Mouse (Mus musculus) embryonic facial prominence, embryonic 15.5 days (tissue): ENCODE measurements around the gene Kif16b. TPM values are rescaled to one million over a fixed set of nuclear protein-coding genes. Genes with fewer than 3 reads are reported as not detected.
"Not testable (repeated sequence)": the region's sequence is repeated elsewhere in the genome, so short reads cannot be mapped to it uniquely, and the experiment has no call there.

Experiments used
- ATAC-seq: fragments of 200-750 bp; cut with Nextera tagmentation; 2 replicates; pipeline ENCODE4 v1.8.0; 2017; ENCODE audit warnings: low read depth, moderate TSS enrichment; ENCODE audit not compliant: insufficient number of reproducible peaks, low FRiP score, low TSS enrichment
- H3K27ac ChIP-seq: fragments of 300-500 bp; sonication (generic); replicated peaks from 2 replicates; pipeline ENCODE4 v1.5.1; 2015; ENCODE audit warnings: mild to moderate bottlenecking, inconsistent platforms
- H3K27me3 ChIP-seq: fragments of 300-500 bp; sonication (generic); 2 replicates; pipeline ENCODE4 v1.6.1; 2015; ENCODE audit warnings: inconsistent platforms
- H3K36me3 ChIP-seq: fragments of 300-500 bp; sonication (generic); 2 replicates; pipeline ENCODE4 v1.6.1; 2015; ENCODE audit warnings: mild to moderate bottlenecking, inconsistent platforms
- H3K4me1 ChIP-seq: fragments of 300-500 bp; sonication (generic); 2 replicates; pipeline ENCODE4 v1.6.1; 2015; ENCODE audit warnings: inconsistent platforms
- H3K4me2 ChIP-seq: fragments of 300-500 bp; sonication (generic); replicated peaks from 2 replicates; pipeline ENCODE4 v1.6.1; 2015; ENCODE audit warnings: mild to moderate bottlenecking, inconsistent platforms
- H3K4me3 ChIP-seq: fragments of 300-500 bp; sonication (generic); replicated peaks from 2 replicates; pipeline ENCODE4 v1.5.1; 2015; ENCODE audit warnings: mild to moderate bottlenecking, inconsistent platforms
- H3K9ac ChIP-seq: fragments of 300-500 bp; sonication (generic); 2 replicates; pipeline ENCODE4 v1.6.1; 2015; ENCODE audit warnings: inconsistent platforms
- H3K9me3 ChIP-seq: fragments of 300-500 bp; sonication (generic); replicated peaks from 2 replicates; pipeline ENCODE4 v1.6.1; 2016; ENCODE audit warnings: inconsistent platforms
- WGBS: fragments of 180-500 bp; shearing (Covaris S2); methylation state at CpG from one replicate; pipeline ENCODE4 v1.1.7; 2015; 5-methylcytosine and 5-hydroxymethylcytosine counted together
- polyA plus RNA-seq: library from polyadenylated mRNA; unstranded; fragments of >200 nt; fragmentation: Nextera tagmentation; extraction: Ambion mirVana; gene quantifications from 2 replicates; pipeline ENCODE4 v1.2.1, GENCODE M21; 2015

The Kif16b gene
- polyA plus RNA-seq, 1 experiment from 2014 or later, result 10.9 TPM

DNA sequence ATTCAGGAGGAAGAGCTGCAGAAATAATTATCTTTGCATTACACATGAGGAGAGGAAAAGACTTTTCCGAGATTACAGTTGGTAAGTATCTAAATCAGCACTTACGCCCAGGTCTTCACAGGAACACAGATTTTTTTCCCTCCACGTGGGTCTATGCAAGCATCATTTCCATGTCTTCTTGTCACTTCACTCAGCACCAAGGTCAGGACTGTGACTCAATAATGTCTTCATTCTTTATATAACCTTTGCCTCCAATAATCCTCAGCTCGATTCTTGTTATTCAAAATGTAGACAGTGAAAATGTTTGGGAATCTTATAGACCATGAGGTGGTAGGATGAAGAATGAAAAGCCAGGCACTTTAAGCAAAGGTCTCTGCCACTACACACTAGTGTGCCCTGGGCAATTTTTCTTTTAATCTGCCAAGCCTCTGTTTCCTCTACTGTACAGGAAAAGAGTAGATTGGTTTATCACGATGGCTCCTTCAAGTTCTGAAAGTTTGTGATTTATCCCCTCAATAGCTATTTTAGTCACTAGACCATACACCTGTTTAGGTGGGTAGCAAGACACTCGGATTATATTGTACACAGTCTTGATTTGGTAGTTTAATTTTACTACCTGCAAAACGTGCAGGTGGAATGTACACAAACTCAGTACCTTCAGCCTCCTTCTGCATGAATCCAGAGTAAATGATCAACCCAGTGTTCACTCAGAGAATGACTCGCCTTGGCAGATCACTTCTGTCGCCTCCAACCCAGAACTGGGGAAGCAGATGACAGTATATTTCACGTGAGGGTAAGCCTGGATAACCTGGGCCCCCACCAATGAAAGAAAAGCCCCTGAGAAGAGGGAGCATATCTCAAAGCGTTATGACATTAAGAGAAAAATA lies 316.2 kb downstream of the Kif16b start:
- 83% methylated on average over 11 of the region's 11 CpGs for WGBS
- no peak overlapping the region for H3K27ac ChIP-seq
- no peaks in the 10 kb centered on the region for H3K36me3 ChIP-seq
- no peak overlapping the region for H3K4me3 ChIP-seq
- ATAC-seq, result no peak
- H3K27me3 ChIP-seq, result no peaks in the 10 kb centered on the region
- no peaks in the 10 kb centered on the region for H3K9me3 ChIP-seq
- no peak overlapping the region for H3K4me2 ChIP-seq
- H3K4me1 ChIP-seq, result peaks cover 7% of the 10 kb centered on the region; the same call in 1 of the 2 replicates
- H3K9ac ChIP-seq, result no peak overlapping the region

DNA sequence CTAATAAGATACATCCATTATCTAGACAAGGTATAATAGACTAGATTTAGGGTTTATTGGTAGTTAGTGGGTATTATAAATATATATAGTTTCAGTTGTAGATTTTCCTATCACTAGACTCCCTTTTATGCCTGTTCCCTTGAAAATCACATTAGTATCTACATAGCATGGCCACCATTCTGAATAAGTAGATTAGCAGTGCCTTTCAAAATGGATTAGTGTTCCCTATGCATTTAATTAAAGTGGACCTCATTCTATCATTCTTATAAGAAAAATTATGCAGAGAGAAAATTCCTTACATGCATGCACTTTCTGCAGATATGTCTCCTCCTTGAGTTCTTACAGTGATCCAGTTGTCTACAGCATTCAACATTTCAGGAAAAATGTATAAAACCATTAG lies 320.9 kb downstream of the Kif16b start:
- no peak overlapping the region for H3K27ac ChIP-seq
- H3K27me3 ChIP-seq, result no peaks in the 10 kb centered on the region
- no peaks in the 10 kb centered on the region for H3K9me3 ChIP-seq
- ATAC-seq, result no peak
- no peaks in the 10 kb centered on the region for H3K4me1 ChIP-seq
- no peak overlapping the region for H3K4me2 ChIP-seq
- H3K9ac ChIP-seq, result no peak overlapping the region
- H3K4me3 ChIP-seq, result no peak overlapping the region
- H3K36me3 ChIP-seq, result no peaks in the 10 kb centered on the region

DNA sequence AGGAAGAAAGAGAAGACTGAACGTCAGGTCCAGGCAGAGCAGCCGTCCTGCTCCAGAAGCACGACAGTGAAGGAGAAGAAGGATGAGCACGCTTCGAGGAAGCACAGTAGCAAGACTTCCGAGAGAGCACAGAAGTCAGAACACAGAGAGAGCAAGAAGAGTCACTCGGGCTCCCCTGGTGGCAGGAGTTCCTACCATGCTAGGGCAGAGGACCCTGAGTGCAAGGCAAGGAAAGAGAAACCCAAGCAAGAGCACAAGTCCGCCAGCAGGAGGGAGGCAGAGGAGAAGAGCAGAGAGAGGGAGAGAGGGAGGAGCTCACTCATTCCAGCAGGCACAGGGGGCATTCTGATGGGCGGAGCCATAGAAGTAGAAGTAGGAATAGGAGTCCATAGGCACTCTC lies 323.9 kb downstream of the Kif16b start:
- not testable (repeated sequence) for H3K9me3 ChIP-seq, H3K27me3 ChIP-seq, H3K36me3 ChIP-seq, H3K4me2 ChIP-seq, H3K4me3 ChIP-seq, ATAC-seq, H3K4me1 ChIP-seq, H3K27ac ChIP-seq, H3K9ac ChIP-seq
- WGBS, result 71% methylated on average over 9 of the region's 9 CpGs

DNA sequence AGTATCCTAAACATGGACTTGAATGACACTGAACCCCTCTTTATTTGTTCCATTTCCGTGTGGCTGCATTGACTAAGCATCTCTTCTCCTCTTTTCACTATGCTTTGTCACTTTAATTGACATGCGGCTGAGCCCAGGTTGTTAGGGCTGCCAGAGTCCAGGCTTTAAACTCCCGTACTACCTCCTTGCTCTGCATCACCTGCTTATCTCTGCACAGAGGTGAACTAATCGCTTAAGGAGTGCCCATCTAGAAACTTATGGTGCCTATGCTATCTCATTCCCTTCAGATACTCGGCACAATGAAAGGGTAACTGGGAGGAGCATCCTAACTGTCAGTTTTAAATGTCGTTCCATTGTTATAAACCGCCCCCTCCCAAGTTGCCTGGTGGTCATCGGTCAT lies 331.6 kb downstream of the Kif16b start:
- WGBS, result 77% methylated on average over 8 of the region's 8 CpGs
- no peak overlapping the region for H3K27ac ChIP-seq

More for the DNA sequence above, 331.6 kb downstream of the Kif16b start:
- Histone ChIP-seq H3K4me1 (no peaks in the 10 kb centered on the region), H3K9ac (no peak overlapping the region), H3K4me3 (no peak overlapping the region), H3K27me3 (no peaks in the 10 kb centered on the region), H3K36me3 (no peaks in the 10 kb centered on the region), H3K9me3 (no peaks in the 10 kb centered on the region), H3K4me2 (no peak overlapping the region)
- ATAC-seq, result no peak

Other genes with a start within 250 kb of the Kif16b start
- 59.7 and 66.5 TPM in 2 replicates for gene Snrpb2, start 161.5 kb upstream of the Kif16b start, polyA plus RNA-seq
- gene Otor, start 176.9 kb upstream of the Kif16b start, polyA plus RNA-seq, result 6.1 and 24.0 TPM in 2 replicates